Mouse (Mus musculus): ENCODE results near the gene Cyp3a16. TPM values are rescaled to one million over a fixed set of nuclear protein-coding genes. Genes with fewer than 3 reads are reported as not detected.
"Not testable (repeated sequence)": the region's sequence is repeated elsewhere in the genome, so short reads cannot be mapped to it uniquely, and the experiment has no call there.

Gene Cyp3a16
- polyA plus RNA-seq (2012; rRNA removed) = 0.06 TPM in 1 of 2 replicates, not detected in the other

DNA sequence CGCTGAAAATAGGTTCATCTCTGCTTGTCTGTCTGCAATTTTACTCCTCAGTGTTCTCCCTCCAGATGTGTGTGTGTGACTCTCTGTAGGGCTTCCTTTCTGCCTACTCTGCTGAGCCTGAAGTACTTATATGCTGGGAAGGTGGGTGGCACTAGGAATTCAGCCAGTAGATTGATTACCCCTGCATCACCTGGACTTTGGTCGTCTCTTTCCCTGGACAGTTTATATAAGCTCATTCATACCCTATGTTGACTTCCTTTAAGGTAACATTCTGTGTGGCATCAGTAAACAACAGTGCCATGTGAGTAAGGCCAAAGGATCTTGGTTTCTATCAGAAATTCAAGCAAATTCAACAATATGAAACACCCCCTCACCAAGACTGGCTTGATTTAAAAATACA is at the start of gene Cyp3a16:
Gene Cyp3a16, minus strand, starts transcription at position 101 of the 400 bp plus-strand sequence.
- not testable (repeated sequence) for DNase-seq (ENCODE audit: extremely low spot score in 1 of 2, low spot score in 1 of 2)

DNA sequence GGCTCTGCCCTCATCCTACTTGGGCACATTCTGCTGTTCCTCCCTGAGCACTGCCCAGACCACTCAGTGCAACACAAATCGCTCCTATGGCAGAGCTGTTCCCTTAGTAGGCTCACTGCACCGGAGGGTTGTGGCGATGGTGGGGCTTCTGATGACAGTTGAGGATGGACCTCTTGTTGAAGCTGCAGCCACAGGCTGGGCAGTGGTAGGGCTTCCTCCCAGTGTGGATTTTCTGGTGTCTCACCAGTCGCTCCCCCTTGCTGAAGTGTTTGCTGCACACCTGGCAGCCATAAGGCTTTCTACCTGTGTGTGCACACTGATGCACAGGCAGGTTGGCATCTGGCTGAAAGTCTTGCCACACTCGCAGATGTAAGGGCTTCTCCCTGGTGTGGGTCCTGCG is 20.8 kb upstream of the Cyp3a16 start:
- no peak for DNase-seq (ENCODE audit: extremely low spot score in 1 of 2, low spot score in 1 of 2)

GRCm38 (mm10) chr5:145464304-145465088 is 5.0 kb downstream of the Cyp3a16 start:
- no peak for DNase-seq (ENCODE audit: extremely low spot score in 1 of 2, low spot score in 1 of 2)

DNA sequence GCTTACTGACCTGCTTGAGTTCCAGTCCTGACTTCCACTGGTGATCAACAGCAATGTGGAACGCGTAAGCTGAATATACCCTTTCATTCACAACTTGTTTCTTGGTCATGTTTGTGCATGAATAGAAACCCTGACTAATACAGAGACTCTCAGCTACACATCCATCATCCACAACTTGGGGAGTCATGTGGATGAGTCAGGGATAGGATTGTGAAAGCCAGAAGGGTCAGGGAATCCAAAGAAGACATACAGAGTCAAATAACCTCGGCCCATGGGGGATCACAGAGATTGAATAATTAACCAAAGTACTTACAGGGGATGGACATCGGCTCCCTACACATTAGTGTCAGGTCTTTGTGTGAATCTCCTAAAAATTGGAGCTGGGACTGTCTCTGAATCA is 7.2 kb downstream of the Cyp3a16 start:
- DNase-seq (ENCODE audit: extremely low spot score in 1 of 2, low spot score in 1 of 2) = no peak

DNA sequence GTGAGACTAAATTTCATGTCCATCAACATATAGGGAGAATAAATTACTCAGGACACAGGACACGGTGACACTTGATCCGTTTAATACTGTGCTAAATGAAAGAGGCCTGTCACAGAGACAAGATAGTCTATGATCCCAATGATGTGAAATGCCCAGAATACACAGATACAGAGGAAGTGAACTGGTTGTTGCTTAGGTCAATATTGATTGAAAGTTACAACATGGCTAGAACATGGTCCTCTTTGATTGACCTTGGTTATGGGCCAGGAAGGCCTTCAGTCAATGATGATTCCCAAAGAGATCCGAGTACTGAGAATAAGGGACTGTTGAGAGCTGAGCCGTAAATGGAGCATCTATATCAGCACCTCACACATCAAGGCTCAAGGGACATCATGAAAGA is 15.1 kb downstream of the Cyp3a16 start:
- DNase-seq (ENCODE audit: extremely low spot score in 1 of 2, low spot score in 1 of 2) = no peak

- no peak for DNase-seq (ENCODE audit: extremely low spot score in 1 of 2, low spot score in 1 of 2)
Observed at GRCm38 (mm10) chr5:145433688-145434087, 35.8 kb downstream of the Cyp3a16 start.

DNA sequence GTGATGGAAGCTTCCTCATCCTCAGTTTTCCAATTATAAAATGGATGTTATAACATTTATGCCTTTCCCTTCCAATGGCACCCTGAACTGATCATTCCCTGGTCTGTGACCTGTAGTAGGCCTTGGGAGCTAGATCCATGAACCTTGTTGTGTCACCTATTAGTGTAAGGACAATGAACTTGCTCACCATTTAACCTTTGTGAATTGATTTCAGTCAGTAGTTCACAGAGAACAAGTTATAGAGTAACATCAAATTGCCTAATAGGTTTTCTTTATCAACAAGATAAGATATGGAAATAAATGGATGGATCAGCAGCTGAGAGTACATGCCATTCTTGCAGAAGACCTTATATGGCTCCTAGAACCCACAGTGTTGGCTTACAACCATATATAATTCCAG is 38.5 kb downstream of the Cyp3a16 start:
- no peak for DNase-seq (ENCODE audit: extremely low spot score in 1 of 2, low spot score in 1 of 2)

- DNase-seq (ENCODE audit: extremely low spot score in 1 of 2, low spot score in 1 of 2) = no peak
Observed at GRCm38 (mm10) chr5:145422287-145422686, 47.2 kb downstream of the Cyp3a16 start.

- not testable (repeated sequence) for DNase-seq (ENCODE audit: extremely low spot score in 1 of 2, low spot score in 1 of 2)
Observed at GRCm38 (mm10) chr5:145415416-145415815, 54.1 kb downstream of the Cyp3a16 start.

Other genes starting within 250 kb of the Cyp3a16 start
- 20.8 and 20.9 TPM in 2 replicates for gene Zfp655, start 238.0 kb downstream of the Cyp3a16 start, polyA plus RNA-seq (2012; rRNA removed)
- gene Zscan25, start 189.2 kb downstream of the Cyp3a16 start, polyA plus RNA-seq (2012; rRNA removed) = 13.9 and 16.1 TPM in 2 replicates
- gene Cyp3a57, start 124.4 kb downstream of the Cyp3a16 start, polyA plus RNA-seq (2012; rRNA removed) = not detected in 2 replicates
- gene Cyp3a41b, start 115.0 kb upstream of the Cyp3a16 start, polyA plus RNA-seq (2012; rRNA removed) = not detected in 2 replicates